Mouse (Mus musculus) C2C12 (cell line): ENCODE data around the gene 1700001O22Rik.

Source experiments
- CTCF ChIP-seq: IDR thresholded peaks from one replicate; pipeline ENCODE4 v1.5.1; 2011; ENCODE audit not compliant: control insufficient read depth, insufficient read depth, insufficient read length
- FOSL1 ChIP-seq: IDR thresholded peaks from one replicate; pipeline ENCODE4 v1.8.0; 2011; ENCODE audit warnings: mild to moderate bottlenecking, low read length; ENCODE audit not compliant: poor library complexity, insufficient read depth, severe bottlenecking
- MAX ChIP-seq: IDR thresholded peaks from one replicate; pipeline ENCODE4 v1.6.1; 2011; ENCODE audit warnings: mild to moderate bottlenecking, control low read depth
- MYOG ChIP-seq: IDR thresholded peaks from one replicate; pipeline ENCODE4 v1.6.1; 2011; ENCODE audit not compliant: control insufficient read depth, insufficient read length; ENCODE audit errors: extremely low read depth

DNA sequence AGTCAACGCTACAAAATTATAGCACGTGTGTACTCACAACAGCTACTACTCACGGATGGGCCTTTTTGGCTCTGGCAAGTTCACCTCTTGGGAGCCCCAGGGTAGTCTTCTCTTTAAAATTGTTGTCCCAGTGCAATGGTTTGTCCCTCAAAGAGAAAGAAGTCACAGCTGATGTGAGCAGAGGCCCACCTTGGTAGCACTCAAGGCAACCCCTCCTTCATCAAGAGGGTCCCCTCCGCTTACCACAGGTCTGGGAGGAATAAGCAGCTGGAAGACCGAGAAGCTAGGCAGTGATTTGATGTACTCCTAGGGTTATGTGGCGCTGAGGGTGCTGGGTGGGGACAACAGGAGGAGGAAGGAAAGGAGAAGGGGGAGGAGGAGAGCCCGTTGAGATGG, 2.8 kb downstream of the 1700001O22Rik start:
- no peak for TF ChIP-seq MYOG
- TF ChIP-seq MAX, result no peak
- no peak for TF ChIP-seq CTCF
- TF ChIP-seq FOSL1, result no peak
